Mouse (Mus musculus) liver, embryonic 12.5 days (tissue): ENCODE results near the gene Gm49486. TPM values are rescaled to one million over a fixed set of nuclear protein-coding genes. Genes with fewer than 3 reads are reported as not detected.
"Not testable (repeated sequence)": the region's sequence is repeated elsewhere in the genome, so short reads cannot be mapped to it uniquely, and the experiment has no call there.

Experiments
- ATAC-seq: fragments of 200-750 bp; cut with Nextera tagmentation; 2 replicates; pipeline ENCODE4 v1.8.0; 2017; ENCODE audit warnings: moderate number of reproducible peaks, mild to moderate bottlenecking, moderate library complexity
- H3K27ac ChIP-seq: fragments of 300-500 bp; sonication (generic); 2 replicates; pipeline ENCODE4 v1.5.1; 2016; ENCODE audit warnings: mild to moderate bottlenecking
- H3K27me3 ChIP-seq: fragments of 300-500 bp; sonication (generic); replicated peaks from 2 replicates; pipeline ENCODE4 v1.6.1; 2016; ENCODE audit warnings: mild to moderate bottlenecking, moderate library complexity
- H3K36me3 ChIP-seq: fragments of 300-500 bp; sonication (generic); 2 replicates; pipeline ENCODE4 v1.6.1; 2016; ENCODE audit warnings: mild to moderate bottlenecking, moderate library complexity
- H3K4me1 ChIP-seq: fragments of 300-500 bp; sonication (generic); 2 replicates; pipeline ENCODE4 v1.6.1; 2016
- H3K4me2 ChIP-seq: fragments of 300-500 bp; sonication (generic); 2 replicates; pipeline ENCODE4 v1.6.1; 2016; ENCODE audit warnings: mild to moderate bottlenecking, moderate library complexity
- H3K4me3 ChIP-seq: fragments of 300-500 bp; sonication (generic); 2 replicates; pipeline ENCODE4 v1.5.1; 2016; ENCODE audit warnings: mild to moderate bottlenecking, moderate library complexity
- H3K9ac ChIP-seq: fragments of 300-500 bp; sonication (generic); 2 replicates; pipeline ENCODE4 v1.6.1; 2016; ENCODE audit warnings: mild to moderate bottlenecking, moderate library complexity
- H3K9me3 ChIP-seq: fragments of 300-500 bp; sonication (generic); replicated peaks from 2 replicates; pipeline ENCODE4 v1.6.1; 2016; ENCODE audit warnings: mild to moderate bottlenecking, moderate library complexity
- WGBS: fragments of 180-500 bp; shearing (Covaris S2); methylation state at CpG from one replicate; pipeline ENCODE4 v1.1.7; 2016; ENCODE audit not compliant: insufficient replicate concordance; 5-methylcytosine and 5-hydroxymethylcytosine counted together
- polyA plus RNA-seq: library from polyadenylated mRNA; unstranded; fragments of >200 nt; fragmentation: Nextera tagmentation; extraction: Ambion mirVana; gene quantifications from 2 replicates; pipeline ENCODE4 v1.2.1, GENCODE M21; 2016

The Gm49486 gene
- polyA plus RNA-seq, 1 experiment from 2014 or later, result 0.07 TPM

DNA sequence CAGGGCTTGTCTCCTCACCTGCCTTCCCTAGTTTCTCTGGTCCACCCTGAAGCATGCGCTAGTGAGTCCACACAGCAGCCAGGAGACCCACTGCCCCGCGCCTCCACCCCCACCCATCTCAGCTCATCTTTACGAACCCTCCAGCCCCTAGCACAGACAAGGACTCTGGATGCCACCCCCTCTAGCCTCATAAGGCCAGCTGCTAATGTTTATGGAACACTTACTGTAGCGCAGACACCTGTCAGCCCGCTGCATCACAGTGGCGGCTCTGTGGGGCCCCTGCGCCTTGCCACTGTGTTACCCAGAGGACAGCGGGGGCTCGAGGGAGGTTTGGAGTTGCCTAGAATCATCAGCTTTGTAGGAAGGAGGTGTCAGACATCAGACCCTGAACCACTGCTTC is 26.6 kb upstream of the Gm49486 start:
- H3K27me3 ChIP-seq, result peaks cover 54% of the 10 kb centered on the region

DNA sequence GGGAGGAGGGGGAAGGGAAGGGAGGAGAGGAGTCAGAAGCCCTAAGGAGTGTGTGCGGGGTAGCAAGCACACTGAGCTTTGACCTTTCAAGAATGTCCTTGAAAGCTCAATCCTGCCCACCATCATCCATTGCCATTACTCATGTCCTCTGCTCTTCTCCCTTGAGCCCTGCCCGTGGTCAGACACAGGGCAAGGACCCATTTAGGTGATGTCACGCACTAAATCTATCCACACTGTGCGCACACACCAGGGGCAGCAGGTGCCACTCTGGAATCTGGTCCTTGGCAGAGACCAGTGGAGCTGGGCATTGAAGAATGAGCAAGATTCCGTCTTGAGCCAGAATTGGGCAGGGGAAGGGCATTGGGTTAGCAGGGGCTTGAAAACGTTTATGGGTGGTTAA is 21.0 kb upstream of the Gm49486 start:
- no peaks in the 10 kb centered on the region for H3K36me3 ChIP-seq
- H3K4me2 ChIP-seq, result no peak overlapping the region
- H3K9me3 ChIP-seq, result no peaks in the 10 kb centered on the region
- no peak overlapping the region for H3K9ac ChIP-seq
- no peak overlapping the region for H3K27ac ChIP-seq
- no peaks in the 10 kb centered on the region for H3K4me1 ChIP-seq
- no peak for ATAC-seq
- H3K27me3 ChIP-seq, result peaks cover 10% of the 10 kb centered on the region
- 61% methylated on average over 6 of the region's 6 CpGs for WGBS
- H3K4me3 ChIP-seq, result no peak overlapping the region

More for the DNA sequence above, 26.6 kb upstream of the Gm49486 start:
- H3K9me3 ChIP-seq, result no peaks in the 10 kb centered on the region
- H3K4me1 ChIP-seq, result peaks cover 4% of the 10 kb centered on the region; the same call in 1 of the 2 replicates
- ATAC-seq, result no peak
- H3K9ac ChIP-seq, result no peak overlapping the region
- no peak overlapping the region for H3K4me3 ChIP-seq
- WGBS, result 24% methylated on average over 10 of the region's 10 CpGs
- H3K36me3 ChIP-seq, result no peaks in the 10 kb centered on the region
- no peak overlapping the region for H3K27ac ChIP-seq
- H3K4me2 ChIP-seq, result no peak overlapping the region

DNA sequence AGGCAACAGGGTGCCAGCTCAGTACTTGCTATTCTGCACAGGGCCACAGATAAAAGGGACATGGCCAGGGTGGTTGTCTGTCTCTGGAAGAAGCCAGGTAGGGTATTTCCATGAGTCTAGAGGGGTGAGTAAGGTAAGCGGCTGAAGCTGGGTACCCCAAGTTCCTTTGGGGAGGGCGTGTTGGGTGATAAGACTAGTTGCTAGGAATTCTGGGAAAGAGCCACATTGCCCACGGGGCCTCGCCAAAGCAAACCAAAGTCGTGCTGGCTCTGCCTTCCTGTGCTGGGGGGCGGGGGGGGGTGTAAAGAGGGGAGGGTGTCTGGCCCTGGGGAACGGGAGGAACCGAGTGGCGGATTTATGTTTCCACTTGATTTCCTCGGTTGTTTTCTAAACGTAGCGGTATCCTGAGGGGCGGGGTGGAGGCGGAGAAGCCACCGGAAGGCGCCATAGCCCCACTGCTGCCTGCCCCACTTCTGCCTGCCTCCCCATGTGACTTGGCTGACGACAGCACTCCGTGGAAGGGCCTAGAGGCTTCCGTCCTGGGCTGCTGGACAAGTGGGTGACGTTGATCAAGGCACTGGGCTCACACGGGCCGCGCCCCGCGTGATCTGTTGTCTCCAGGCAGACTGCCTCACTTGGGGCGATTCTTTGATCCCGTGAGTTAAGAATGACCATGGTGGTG is 20.3 kb upstream of the Gm49486 start:
- WGBS, result 54% methylated on average over 25 of the region's 27 CpGs
- Histone ChIP-seq H3K4me3 (no peak overlapping the region), H3K27ac (no peak overlapping the region), H3K36me3 (no peaks in the 10 kb centered on the region), H3K27me3 (peaks cover 3% of the 10 kb centered on the region), H3K4me1 (no peaks in the 10 kb centered on the region), H3K4me2 (peak overlapping the region; percentile 21; the same call in 1 of the 2 replicates), H3K9me3 (no peaks in the 10 kb centered on the region), H3K9ac (no peak overlapping the region)
- no peak for ATAC-seq

DNA sequence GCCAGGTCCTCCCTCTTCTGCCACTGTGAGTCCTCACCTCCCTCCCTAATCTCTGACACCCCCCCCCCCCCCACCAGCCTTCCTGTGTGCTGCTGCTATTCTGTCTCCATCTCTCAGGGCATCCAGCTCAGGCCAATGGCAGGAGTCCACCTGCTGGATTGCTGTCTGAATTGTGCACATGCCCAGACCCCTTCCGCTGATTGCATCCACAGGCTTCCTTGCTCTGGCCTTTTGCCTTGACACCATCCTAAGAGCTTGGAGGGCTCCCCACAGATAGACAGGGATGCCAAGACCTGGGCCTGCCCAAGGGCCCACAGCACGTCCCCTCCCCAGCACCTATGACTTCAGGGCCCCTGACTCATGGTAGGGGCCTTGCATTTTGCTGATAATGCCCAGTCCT is 18.8 kb upstream of the Gm49486 start:
- no peak overlapping the region for H3K27ac ChIP-seq
- H3K27me3 ChIP-seq, result peaks cover 4% of the 10 kb centered on the region
- H3K4me2 ChIP-seq, result no peak overlapping the region
- no peak overlapping the region for H3K4me3 ChIP-seq
- no peaks in the 10 kb centered on the region for H3K9me3 ChIP-seq
- H3K36me3 ChIP-seq, result no peaks in the 10 kb centered on the region
- H3K4me1 ChIP-seq, result no peaks in the 10 kb centered on the region
- H3K9ac ChIP-seq, result no peak overlapping the region
- WGBS, result 66% methylated on average over 2 of the region's 2 CpGs
- no peak for ATAC-seq

DNA sequence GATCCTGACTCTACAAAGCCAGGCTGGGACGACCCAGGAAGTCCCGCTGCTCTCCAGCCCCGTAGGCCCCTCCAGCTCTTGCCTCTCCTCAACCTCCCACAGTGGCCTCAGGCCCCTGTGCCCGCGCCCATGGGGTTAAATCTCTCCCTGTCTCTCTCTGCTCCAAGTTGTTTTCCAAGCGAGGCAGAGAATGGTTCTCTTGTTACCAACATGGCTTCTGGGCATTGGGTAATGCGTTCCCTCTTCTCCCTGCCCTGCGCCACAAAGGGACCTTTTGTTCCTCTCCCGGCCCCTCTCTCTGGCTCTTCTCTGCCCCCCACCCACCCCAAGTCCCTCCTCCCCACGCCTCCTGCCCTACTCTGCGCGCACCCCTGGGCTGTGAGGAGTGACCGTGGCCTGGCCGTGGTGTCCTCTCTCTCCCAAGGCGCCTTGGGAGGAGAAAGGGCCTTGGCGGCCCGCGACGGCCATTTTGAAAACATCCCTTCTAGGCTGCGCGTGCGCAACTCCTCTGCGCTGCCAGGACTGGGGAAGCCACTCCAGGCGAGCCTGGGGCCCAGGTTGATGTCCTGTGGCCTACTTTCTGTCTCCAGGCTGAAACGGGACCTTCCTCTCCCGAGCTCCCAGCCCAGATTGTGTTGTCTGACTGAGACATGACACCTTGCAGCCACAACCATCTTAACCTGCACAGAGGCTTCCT is 16.3 kb upstream of the Gm49486 start:
- H3K9ac ChIP-seq, result no peak overlapping the region
- H3K9me3 ChIP-seq, result no peaks in the 10 kb centered on the region
- 74% methylated on average over 24 of the region's 26 CpGs for WGBS
- no peak overlapping the region for H3K4me3 ChIP-seq
- ATAC-seq, result no peak
- H3K27me3 ChIP-seq, result peaks cover 6% of the 10 kb centered on the region
- no peak overlapping the region for H3K27ac ChIP-seq
- no peaks in the 10 kb centered on the region for H3K4me1 ChIP-seq
- H3K4me2 ChIP-seq, result no peak overlapping the region
- H3K36me3 ChIP-seq, result no peaks in the 10 kb centered on the region

DNA sequence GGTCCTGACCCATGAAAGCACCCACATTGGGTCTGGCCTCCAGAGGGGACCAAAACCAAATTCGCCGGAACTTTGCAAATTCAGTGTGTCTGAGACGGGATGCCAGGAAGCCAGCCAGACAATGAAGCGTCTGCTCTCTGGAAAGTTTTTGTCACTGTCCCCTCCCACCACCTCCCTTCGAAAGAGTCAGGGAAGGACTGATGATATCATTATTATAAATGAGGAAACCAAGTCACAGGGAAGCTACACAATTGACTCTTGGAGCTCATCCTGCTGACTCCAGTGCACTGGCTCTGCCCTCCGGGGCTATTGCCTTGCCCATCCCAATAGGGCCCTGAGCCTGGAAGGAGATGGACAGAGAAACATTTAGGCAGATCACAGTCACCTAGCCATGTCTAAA is 15.6 kb upstream of the Gm49486 start:
- no peak overlapping the region for H3K4me3 ChIP-seq
- peaks cover 6% of the 10 kb centered on the region for H3K27me3 ChIP-seq
- no peaks in the 10 kb centered on the region for H3K4me1 ChIP-seq
- no peak overlapping the region for H3K4me2 ChIP-seq
- H3K36me3 ChIP-seq, result no peaks in the 10 kb centered on the region
- H3K9me3 ChIP-seq, result no peaks in the 10 kb centered on the region
- no peak overlapping the region for H3K27ac ChIP-seq
- no peak for ATAC-seq
- WGBS, result 59% methylated on average over 6 of the region's 6 CpGs
- H3K9ac ChIP-seq, result no peak overlapping the region

DNA sequence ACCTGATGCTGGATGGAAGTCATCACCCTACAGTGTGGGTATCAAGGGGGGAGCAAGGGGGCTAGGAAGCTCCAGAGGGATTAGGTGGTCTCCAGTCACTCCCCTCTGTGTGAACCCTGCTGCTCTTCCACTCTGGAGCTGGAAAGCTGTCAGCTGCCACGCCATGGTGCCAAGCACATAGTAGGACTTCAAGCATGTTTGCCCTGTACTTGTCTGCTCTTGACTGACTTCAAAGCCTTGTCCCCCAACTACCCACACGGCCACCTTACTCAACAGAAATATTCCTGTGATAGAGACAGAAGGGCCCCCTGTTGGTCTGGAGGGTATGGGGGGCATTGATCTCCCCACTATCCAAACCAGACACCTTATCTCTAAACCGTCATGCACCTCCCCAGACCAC is 13.0 kb upstream of the Gm49486 start:
- Histone ChIP-seq H3K4me3 (no peak overlapping the region), H3K9me3 (no peaks in the 10 kb centered on the region), H3K27me3 (peaks cover 11% of the 10 kb centered on the region), H3K4me1 (no peaks in the 10 kb centered on the region), H3K4me2 (no peak overlapping the region), H3K36me3 (no peaks in the 10 kb centered on the region), H3K9ac (no peak overlapping the region), H3K27ac (no peak overlapping the region)
- WGBS, result 28% methylated on average over 3 of the region's 3 CpGs
- no peak for ATAC-seq

DNA sequence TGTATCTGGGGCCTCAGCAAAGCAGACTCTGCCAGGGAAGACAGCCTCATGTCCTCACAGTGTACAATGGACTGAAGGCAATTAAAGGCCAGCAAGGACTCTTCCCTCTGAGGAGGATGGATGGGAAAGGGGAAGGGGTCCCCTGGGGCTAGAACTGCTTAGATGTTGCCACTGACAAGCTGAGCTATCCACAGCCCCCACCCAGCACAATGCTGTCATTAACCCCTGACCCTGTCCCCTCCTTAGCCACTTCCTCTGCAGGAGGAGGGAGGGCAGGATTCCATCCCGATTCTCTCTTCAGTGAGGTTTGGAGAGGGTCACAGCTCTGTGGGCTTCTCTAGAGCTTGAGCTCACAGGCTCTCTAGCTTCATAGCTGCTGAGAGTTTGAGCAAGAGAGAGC is 9.6 kb upstream of the Gm49486 start:
- H3K27ac ChIP-seq, result no peak overlapping the region
- no peaks in the 10 kb centered on the region for H3K36me3 ChIP-seq
- H3K4me2 ChIP-seq, result no peak overlapping the region
- no peak overlapping the region for H3K9ac ChIP-seq
- H3K4me1 ChIP-seq, result peaks cover 2% of the 10 kb centered on the region; the same call in 1 of the 2 replicates
- no peak overlapping the region for H3K4me3 ChIP-seq
- no peaks in the 10 kb centered on the region for H3K9me3 ChIP-seq
- peaks cover 26% of the 10 kb centered on the region for H3K27me3 ChIP-seq
- no peak for ATAC-seq
- WGBS, result 17% methylated on average over 1 of the region's 1 CpGs

DNA sequence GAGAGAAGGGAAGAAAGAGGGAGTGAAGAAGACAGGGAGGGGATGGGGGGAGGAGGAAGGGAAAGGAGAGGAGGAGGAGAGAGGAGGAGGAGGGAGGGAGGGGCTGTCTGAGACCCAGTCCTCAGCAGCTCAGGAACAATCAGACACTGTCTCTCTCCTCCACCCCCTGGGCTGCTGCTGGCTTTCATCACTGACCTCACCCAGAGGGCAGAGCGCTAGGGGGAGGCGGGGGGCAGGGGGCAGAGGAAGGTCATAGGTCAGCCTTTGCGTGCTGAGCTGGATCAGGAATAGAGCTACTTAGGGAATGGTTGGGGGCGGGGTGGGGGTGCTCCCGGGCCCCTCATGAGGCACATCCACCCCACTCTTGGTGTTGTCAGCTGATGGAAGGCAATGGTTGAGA is 5.5 kb upstream of the Gm49486 start:
- no peak overlapping the region for H3K4me2 ChIP-seq
- H3K9ac ChIP-seq, result no peak overlapping the region
- no peak overlapping the region for H3K27ac ChIP-seq
- peaks cover 20% of the 10 kb centered on the region for H3K27me3 ChIP-seq
- no peaks in the 10 kb centered on the region for H3K36me3 ChIP-seq
- no peak overlapping the region for H3K4me3 ChIP-seq
- 27% methylated on average over 3 of the region's 5 CpGs for WGBS
- H3K9me3 ChIP-seq, result no peaks in the 10 kb centered on the region
- peaks cover 3% of the 10 kb centered on the region; the same call in 1 of the 2 replicates for H3K4me1 ChIP-seq
- no peak; the same call in 1 of the 2 replicates for ATAC-seq

DNA sequence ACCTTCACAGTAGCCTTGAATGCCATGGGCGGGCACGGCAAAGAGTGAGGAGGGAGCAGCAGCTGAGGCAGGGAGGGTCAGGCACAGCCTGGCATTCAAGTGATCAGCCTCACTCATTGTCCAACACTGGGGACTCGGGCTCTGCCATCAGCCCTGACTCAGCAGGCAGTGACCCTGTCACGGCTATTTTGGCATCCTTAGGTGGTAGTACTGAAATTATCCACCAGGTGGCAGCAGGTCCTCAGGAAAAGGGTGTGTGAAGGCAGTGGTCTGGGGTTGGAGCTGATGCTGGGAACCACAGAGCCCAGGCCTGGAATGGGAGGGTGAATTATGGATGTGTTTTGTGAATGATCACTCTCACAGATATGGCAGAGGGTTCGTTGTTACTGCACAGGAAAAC is 4.5 kb upstream of the Gm49486 start:
- Histone ChIP-seq H3K4me1 (peaks cover 10% of the 10 kb centered on the region), H3K9me3 (no peaks in the 10 kb centered on the region), H3K27ac (no peak overlapping the region), H3K27me3 (peaks cover 20% of the 10 kb centered on the region), H3K9ac (no peak overlapping the region), H3K4me2 (no peak overlapping the region), H3K4me3 (no peak overlapping the region), H3K36me3 (no peaks in the 10 kb centered on the region)
- peak; percentile 48 for ATAC-seq
- 7% methylated on average over 5 of the region's 5 CpGs for WGBS

DNA sequence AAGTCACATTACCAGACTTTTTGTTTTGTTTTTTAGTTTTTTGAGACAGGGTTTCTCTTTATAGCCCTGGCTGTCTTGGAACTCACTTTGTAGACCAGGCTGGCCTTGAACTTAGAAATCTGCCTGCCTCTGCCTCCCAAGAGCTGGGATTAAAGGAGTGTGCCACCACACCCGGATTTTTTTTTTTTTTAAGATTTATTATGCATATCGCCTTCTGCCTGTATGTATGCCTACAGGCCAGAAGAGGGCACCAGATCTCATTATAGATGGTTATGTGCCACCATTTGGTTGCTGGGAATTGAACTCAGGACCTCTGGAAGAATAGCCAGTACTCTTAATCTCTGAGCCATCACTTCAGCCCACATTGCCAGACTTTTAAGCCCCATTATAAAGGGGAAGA is 3.4 kb upstream of the Gm49486 start:
- Histone ChIP-seq H3K4me1 (peaks cover 18% of the 10 kb centered on the region), H3K27me3 (peaks cover 18% of the 10 kb centered on the region)
- not testable (repeated sequence) for H3K9ac ChIP-seq, H3K9me3 ChIP-seq, H3K4me2 ChIP-seq, H3K4me3 ChIP-seq, H3K36me3 ChIP-seq, H3K27ac ChIP-seq, ATAC-seq
- WGBS, result 41% methylated on average over 2 of the region's 2 CpGs

DNA sequence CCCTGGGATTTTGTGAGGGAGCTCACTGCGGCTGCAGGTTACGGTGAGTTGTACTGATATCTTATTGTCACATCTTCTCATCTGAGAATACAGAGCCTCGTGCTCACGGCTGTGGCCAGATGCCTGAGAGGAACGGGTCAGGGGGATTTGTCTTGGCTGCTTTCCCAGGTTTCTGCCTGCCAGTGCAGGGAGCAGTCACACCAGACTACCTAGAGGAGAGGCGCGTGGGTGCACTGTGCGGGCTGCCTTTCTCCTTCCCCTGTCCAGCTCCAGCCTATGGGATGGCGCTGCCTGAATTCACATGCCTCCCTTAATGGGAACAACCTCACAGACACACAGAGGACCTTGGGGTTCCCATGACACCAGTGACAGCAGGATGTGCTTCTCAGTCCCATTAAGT is 6.1 kb downstream of the Gm49486 start:
- Histone ChIP-seq H3K27me3 (no peaks in the 10 kb centered on the region), H3K36me3 (peaks cover 70% of the 10 kb centered on the region), H3K9ac (no peak overlapping the region), H3K27ac (no peak overlapping the region), H3K4me3 (no peak overlapping the region), H3K9me3 (no peaks in the 10 kb centered on the region), H3K4me2 (no peak overlapping the region), H3K4me1 (peaks cover 2% of the 10 kb centered on the region; the same call in 1 of the 2 replicates)
- WGBS, result 77% methylated on average over 9 of the region's 9 CpGs
- ATAC-seq, result no peak
